Mouse (Mus musculus) megakaryocyte progenitor cell, adult 5-6 weeks (primary cell): ENCODE data around the gene Gm21977. TPM values are rescaled to one million over a fixed set of nuclear protein-coding genes. Genes with fewer than 3 reads are reported as not detected.
"Not testable (repeated sequence)": the region's sequence is repeated elsewhere in the genome, so short reads cannot be mapped to it uniquely, and the experiment has no call there.

ENCODE experiments used
- ATAC-seq: replicated peaks from 2 replicates; pipeline ENCODE4 v1.8.0; 2016; ENCODE audit warnings: mild to moderate bottlenecking, moderate TSS enrichment, inconsistent platforms; ENCODE audit not compliant: poor library complexity
- total RNA-seq, 2 experiments: library from RNA; stranded (forward) in 1 of 2; stranded (reverse) in 1 of 2; fragments of 157-497, 149-512 nt in 1 of 2; fragments of 200-1000 nt in 1 of 2; gene quantifications; 2 replicates each; pipeline versions ENCODE4 v1.2.3 to v1.2.4; 2015 to 2017

Gm21977 gene
- total RNA-seq (2015), result not detected in 2 replicates
- not detected in 2 replicates for total RNA-seq (2017)

DNA sequence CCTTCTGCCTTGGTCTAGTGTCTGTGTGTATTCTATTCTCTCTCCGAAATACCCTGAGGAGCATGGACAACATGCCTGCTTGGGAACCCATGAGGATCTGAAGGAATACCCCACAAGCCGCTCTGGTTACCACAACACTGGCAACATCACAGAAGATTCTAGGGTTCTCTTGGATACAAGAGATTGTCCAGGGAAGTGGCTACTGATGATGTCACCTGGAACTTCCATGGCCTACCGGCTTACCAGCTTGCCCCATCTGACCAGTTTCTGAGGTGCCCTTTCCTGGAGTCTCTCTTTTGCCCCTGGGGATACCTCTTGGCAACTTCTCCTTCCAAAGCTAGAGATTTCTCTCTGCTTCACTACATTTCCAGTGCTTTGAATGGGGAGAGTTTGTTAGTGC lies at the start of gene Gm21977:
TSS of gene Gm21977 (minus strand) at position 101 of the 400 bp plus-strand sequence.
- ATAC-seq, result not testable (repeated sequence)

Other genes starting within 250 kb of the Gm21977 start
- not detected in 2 replicates for gene Gm3633, start 211.6 kb downstream of the Gm21977 start, total RNA-seq (2015)
- not detected in 2 replicates for gene Gm3633, start 211.6 kb downstream of the Gm21977 start, total RNA-seq (2017)
- not detected in 2 replicates for gene Gm10378, start 197.5 kb downstream of the Gm21977 start, total RNA-seq (2015)
- gene Gm10378, start 197.5 kb downstream of the Gm21977 start, total RNA-seq (2017), result not detected in 2 replicates
- gene Gm3015, start 84.7 kb downstream of the Gm21977 start, total RNA-seq (2015), result not detected in 2 replicates
- not detected in 2 replicates for gene Gm3015, start 84.7 kb downstream of the Gm21977 start, total RNA-seq (2017)
- gene Gm10377, start 55.5 kb downstream of the Gm21977 start, total RNA-seq (2015), result not detected in 2 replicates
- gene Gm10377, start 55.5 kb downstream of the Gm21977 start, total RNA-seq (2017), result not detected in 2 replicates
- gene Gm8082, start 140.1 kb upstream of the Gm21977 start, total RNA-seq (2015), result not detected in 2 replicates
- not detected in 2 replicates for gene Gm8082, start 140.1 kb upstream of the Gm21977 start, total RNA-seq (2017)
- not detected in 2 replicates for gene Gm10376, start 162.2 kb upstream of the Gm21977 start, total RNA-seq (2015)
- not detected in 2 replicates for gene Gm10376, start 162.2 kb upstream of the Gm21977 start, total RNA-seq (2017)
- not detected in 2 replicates for gene Gm8094, start 223.2 kb upstream of the Gm21977 start, total RNA-seq (2015)
- not detected in 2 replicates for gene Gm8094, start 223.2 kb upstream of the Gm21977 start, total RNA-seq (2017)
- not detected in 2 replicates for gene Gm8104, start 247.1 kb upstream of the Gm21977 start, total RNA-seq (2015)
- gene Gm8104, start 247.1 kb upstream of the Gm21977 start, total RNA-seq (2017), result not detected in 2 replicates